Mouse (Mus musculus): ENCODE measurements around the gene Banf2. TPM values are rescaled to one million over a fixed set of nuclear protein-coding genes. Genes with fewer than 3 reads are reported as not detected.

The Banf2 gene
- total and polyA plus RNA-seq, 3 experiments, result not detected

DNA sequence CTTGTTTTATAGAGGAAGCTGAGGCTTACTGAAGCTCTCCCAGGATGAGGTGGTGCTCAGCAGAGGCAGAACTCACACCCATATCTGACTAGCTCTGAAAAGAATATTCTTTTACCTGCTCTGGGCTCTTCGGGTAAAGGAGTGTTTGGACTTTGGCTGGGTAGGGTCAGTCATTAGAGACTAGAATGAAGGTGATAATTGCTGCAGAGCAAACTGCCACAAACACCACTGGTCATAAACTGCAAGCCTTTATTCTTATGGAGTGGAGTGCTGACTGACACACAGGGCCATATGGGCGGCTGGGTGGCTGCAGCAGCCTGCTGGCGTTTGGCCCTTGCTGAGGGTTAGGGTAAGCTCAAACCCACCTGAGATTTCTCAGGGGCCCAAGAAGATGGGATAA is 46.0 kb downstream of the Banf2 start:
- TF ChIP-seq ZMIZ1 (IDR thresholded peaks at IDR 0.05; ENCODE audit: low read depth, low read length) (no peak), USF2 (IDR thresholded peaks at IDR 0.05; ENCODE audit: borderline replicate concordance in 1 of 2, insufficient read depth in 1 of 2, low read depth in 1 of 2, low read length in 2 of 2) (no peak), TBP (IDR thresholded peaks at IDR 0.05; ENCODE audit: low read depth, low read length) (no peak), E2F4 (IDR thresholded peaks at IDR 0.05; ENCODE audit: borderline replicate concordance, low read depth, low read length) (no peak), USF1 (IDR thresholded peaks at IDR 0.05; ENCODE audit: low read depth, low read length) (no peak)
- no peaks in the 10 kb centered on the region for H3K4me1 ChIP-seq (ENCODE audit: control insufficient read depth in 1 of 2, insufficient read depth in 2 of 2, low read length in 2 of 2)
- no peak overlapping the region for H3K9ac ChIP-seq (ENCODE audit: control insufficient read depth, low read depth, low read length, poor library complexity, severe bottlenecking)
- H3K27me3 ChIP-seq (ENCODE audit: control insufficient read depth in 1 of 2, insufficient read depth in 2 of 2, low read length in 2 of 2), result no peaks in the 10 kb centered on the region
- no peak for DNase-seq (ENCODE audit: low read depth, low spot score)
- no peaks in the 10 kb centered on the region for H3K36me3 ChIP-seq (ENCODE audit: control insufficient read depth in 1 of 2, insufficient read depth in 2 of 2, low read length in 2 of 2)
- no peaks in the 10 kb centered on the region for H3K79me2 ChIP-seq (ENCODE audit: control insufficient read depth, insufficient read depth, low read length, poor library complexity)
- no peak overlapping the region for H3K27ac ChIP-seq (ENCODE audit: control insufficient read depth, low read depth, low read length)
- no peaks in the 10 kb centered on the region for H3K9me3 ChIP-seq (replicated peaks; ENCODE audit: insufficient read depth, low read length)
- no peak overlapping the region for H3K4me3 ChIP-seq (ENCODE audit: control insufficient read depth in 1 of 2, insufficient read depth in 1 of 2, low read depth in 2 of 2, low read length in 2 of 2)

- no peaks in the 10 kb centered on the region for H3K27me3 ChIP-seq (ENCODE audit: control insufficient read depth in 1 of 2, insufficient read depth in 2 of 2, low read length in 2 of 2)
- no peak overlapping the region for H3K9ac ChIP-seq (ENCODE audit: control insufficient read depth, low read depth, low read length, poor library complexity, severe bottlenecking)
- no peak for TF ChIP-seq POLR2AphosphoS5 (IDR thresholded peaks at IDR 0.05; ENCODE audit: borderline replicate concordance, low read depth, low read length)
- no peak for DNase-seq (ENCODE audit: low read depth, low spot score)
- no peaks in the 10 kb centered on the region for H3K9me3 ChIP-seq (replicated peaks; ENCODE audit: insufficient read depth, low read length)
- no peak overlapping the region for H3K4me3 ChIP-seq (ENCODE audit: control insufficient read depth in 1 of 2, insufficient read depth in 1 of 2, low read depth in 2 of 2, low read length in 2 of 2)
- H3K79me2 ChIP-seq (ENCODE audit: control insufficient read depth, insufficient read depth, low read length, poor library complexity), result no peaks in the 10 kb centered on the region
- no peaks in the 10 kb centered on the region for H3K4me1 ChIP-seq (ENCODE audit: control insufficient read depth in 1 of 2, insufficient read depth in 2 of 2, low read length in 2 of 2)
- H3K27ac ChIP-seq (ENCODE audit: control insufficient read depth, low read depth, low read length), result no peak overlapping the region
- H3K36me3 ChIP-seq (ENCODE audit: control insufficient read depth in 1 of 2, insufficient read depth in 2 of 2, low read length in 2 of 2), result no peaks in the 10 kb centered on the region
These were observed 53.5 kb downstream of the Banf2 start for GRCm38 (mm10) chr2:144086183-144086847.

DNA sequence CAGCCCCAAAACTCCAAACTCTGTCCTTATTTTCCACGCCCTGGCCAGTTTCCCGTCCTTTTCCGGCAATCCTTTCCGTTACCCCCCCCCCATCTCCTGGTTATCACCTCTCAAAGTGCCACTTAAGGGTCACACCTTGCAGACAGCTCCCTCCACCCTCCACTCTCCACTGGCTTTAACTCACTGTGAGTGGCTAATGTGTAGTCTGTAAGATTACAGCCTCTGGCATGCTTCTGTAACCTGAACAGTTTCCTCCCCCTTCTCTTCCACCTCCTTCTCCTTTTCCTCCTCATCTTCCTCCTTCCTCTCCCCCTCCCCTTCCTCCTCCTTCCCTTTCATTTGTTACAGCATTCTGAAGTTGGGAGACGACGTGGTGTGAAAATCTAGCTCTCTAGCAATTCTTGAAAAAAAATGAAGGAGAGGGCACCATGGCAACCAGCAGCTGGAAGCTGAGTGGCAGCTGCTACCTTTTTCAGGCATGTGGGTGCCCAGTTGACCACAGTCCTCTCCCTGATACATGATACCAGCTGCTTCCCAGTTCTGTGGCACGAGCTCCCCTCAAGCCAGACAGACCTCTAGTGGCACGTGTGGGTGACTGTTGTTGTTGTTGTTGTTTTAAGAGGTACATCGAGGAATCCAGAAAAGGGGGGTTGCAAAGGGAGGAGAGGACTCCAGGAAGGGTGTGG is 55.2 kb downstream of the Banf2 start:
- Histone ChIP-seq H3K9ac (ENCODE audit: control insufficient read depth, low read depth, low read length, poor library complexity, severe bottlenecking) (no peak overlapping the region), H3K4me3 (ENCODE audit: control insufficient read depth in 1 of 2, insufficient read depth in 1 of 2, low read depth in 2 of 2, low read length in 2 of 2) (no peak overlapping the region), H3K79me2 (ENCODE audit: control insufficient read depth, insufficient read depth, low read length, poor library complexity) (no peaks in the 10 kb centered on the region), H3K36me3 (ENCODE audit: control insufficient read depth in 1 of 2, insufficient read depth in 2 of 2, low read length in 2 of 2) (no peaks in the 10 kb centered on the region), H3K9me3 (replicated peaks; ENCODE audit: insufficient read depth, low read length) (no peaks in the 10 kb centered on the region), H3K4me1 (ENCODE audit: control insufficient read depth in 1 of 2, insufficient read depth in 2 of 2, low read length in 2 of 2) (no peaks in the 10 kb centered on the region), H3K27ac (ENCODE audit: control insufficient read depth, low read depth, low read length) (no peak overlapping the region), H3K27me3 (ENCODE audit: control insufficient read depth in 1 of 2, insufficient read depth in 2 of 2, low read length in 2 of 2) (no peaks in the 10 kb centered on the region; a peak in 1 of 4 replicates)
- no peak for DNase-seq (ENCODE audit: low read depth, low spot score)
- TF ChIP-seq GABPA (IDR thresholded peaks at IDR 0.05; ENCODE audit: low read depth, low read length), result no peak
- TF ChIP-seq TBP (IDR thresholded peaks at IDR 0.05; ENCODE audit: low read depth, low read length), result no peak
- no peak for TF ChIP-seq USF1 (IDR thresholded peaks at IDR 0.05; ENCODE audit: low read depth, low read length)
- TF ChIP-seq ELF1 (IDR thresholded peaks at IDR 0.05; ENCODE audit: low read depth, low read length), result no peak
- no peak for TF ChIP-seq CHD2 (IDR thresholded peaks at IDR 0.05; ENCODE audit: low read length)
- no peak for TF ChIP-seq POLR2AphosphoS5 (IDR thresholded peaks at IDR 0.05; ENCODE audit: borderline replicate concordance, low read depth, low read length)
- TF ChIP-seq RCOR1 (IDR thresholded peaks at IDR 0.05; ENCODE audit: low read depth, low read length), result no peak
- TF ChIP-seq MEF2A (IDR thresholded peaks at IDR 0.05; ENCODE audit: extremely low read depth, insufficient replicate concordance, low read depth, low read length, poor library complexity, severe bottlenecking), result no peak
- no peak for TF ChIP-seq BHLHE40 (IDR thresholded peaks at IDR 0.05; ENCODE audit: borderline replicate concordance, low read depth, low read length)
- no peak for TF ChIP-seq RAD21 (IDR thresholded peaks at IDR 0.05; ENCODE audit: low read depth, low read length)
- no peak for TF ChIP-seq MAFK (IDR thresholded peaks at IDR 0.05; ENCODE audit: borderline replicate concordance, low read depth, low read length)
- TF ChIP-seq HCFC1 (IDR thresholded peaks at IDR 0.05; ENCODE audit: low read depth, low read length), result no peak
- TF ChIP-seq SIN3A (IDR thresholded peaks at IDR 0.05; ENCODE audit: low read length), result no peak
- no peak for TF ChIP-seq GATA1 (IDR thresholded peaks at IDR 0.05; ENCODE audit: low read depth, low read length)
- TF ChIP-seq ZC3H11A (IDR thresholded peaks at IDR 0.05; ENCODE audit: low read depth, low read length), result no peak
- TF ChIP-seq MXI1 (IDR thresholded peaks at IDR 0.05; ENCODE audit: low read depth, low read length), result no peak
